Mouse (Mus musculus) hindbrain, embryonic 12.5 days (tissue): ENCODE data around the gene Nefh. TPM values are rescaled to one million over a fixed set of nuclear protein-coding genes. Genes with fewer than 3 reads are reported as not detected.

Source experiments
- ATAC-seq: fragments of 200-750 bp; cut with Nextera tagmentation; 2 replicates; pipeline ENCODE4 v1.8.0; 2017; ENCODE audit warnings: moderate TSS enrichment; ENCODE audit not compliant: low FRiP score
- H3K27ac ChIP-seq: fragments of 300-500 bp; sonication (generic); 2 replicates; pipeline ENCODE4 v1.5.1; 2016; ENCODE audit warnings: mild to moderate bottlenecking
- H3K27me3 ChIP-seq: fragments of 300-500 bp; sonication (generic); 2 replicates; pipeline ENCODE4 v1.6.1; 2016; ENCODE audit warnings: mild to moderate bottlenecking
- H3K36me3 ChIP-seq: fragments of 300-500 bp; sonication (generic); 2 replicates; pipeline ENCODE4 v1.6.1; 2016; ENCODE audit warnings: mild to moderate bottlenecking
- H3K4me1 ChIP-seq: fragments of 300-500 bp; sonication (generic); 2 replicates; pipeline ENCODE4 v1.6.1; 2016
- H3K4me2 ChIP-seq: fragments of 300-500 bp; sonication (generic); replicated peaks from 2 replicates; pipeline ENCODE4 v1.6.1; 2016; ENCODE audit warnings: mild to moderate bottlenecking
- H3K4me3 ChIP-seq: fragments of 300-500 bp; sonication (generic); 2 replicates; pipeline ENCODE4 v1.5.1; 2016; ENCODE audit warnings: mild to moderate bottlenecking
- H3K9ac ChIP-seq: fragments of 300-500 bp; sonication (generic); 2 replicates; pipeline ENCODE4 v1.6.1; 2016; ENCODE audit warnings: mild to moderate bottlenecking, moderate library complexity
- H3K9me3 ChIP-seq: fragments of 300-500 bp; sonication (generic); replicated peaks from 2 replicates; pipeline ENCODE4 v1.6.1; 2016; ENCODE audit warnings: mild to moderate bottlenecking
- WGBS: fragments of 180-500 bp; shearing (Covaris S2); methylation state at CpG from one replicate; pipeline ENCODE4 v1.1.7; 2016; 5-methylcytosine and 5-hydroxymethylcytosine counted together
- microRNA-seq: library from miRNA; unstranded; fragments of <30 nt; microRNA quantifications from one replicate; pipeline ENCODE4, GENCODE M21; 2017
- polyA plus RNA-seq: library from polyadenylated mRNA; unstranded; fragments of >200 nt; fragmentation: Nextera tagmentation; extraction: Ambion mirVana; gene quantifications from 2 replicates; pipeline ENCODE4 v1.2.1, GENCODE M21; 2016

Gene Nefh
- polyA plus RNA-seq, 1 experiment from 2014 or later, result 1.5 TPM

GRCm38 (mm10) chr11:4894848-4895816, 52.7 kb downstream of the Nefh start, which contains the start of gene Thoc5:
Gene Thoc5 (plus strand): TSS chr11:4895320.
- H3K4me1 ChIP-seq, result peaks cover 12% of the 10 kb centered on the region
- peak within 1 kb of the TSS; percentile 85 for H3K4me3 ChIP-seq
- no peaks in the 10 kb centered on the region for H3K27me3 ChIP-seq
- H3K9me3 ChIP-seq, result no peaks in the 10 kb centered on the region
- peak within 1 kb of the TSS; percentile 85 for H3K9ac ChIP-seq
- peaks cover 43% of the 10 kb centered on the region for H3K36me3 ChIP-seq
- 3% methylated on average over 52 of the region's 52 CpGs for WGBS
- peak within 1 kb of the TSS; percentile 83 for H3K27ac ChIP-seq
- H3K4me2 ChIP-seq, result peak within 1 kb of the TSS; percentile 84
- ATAC-seq, result peak; percentile 96

Small RNA genes lying within 50 kb of the gene (microRNA-seq; reads per million reads assigned to microRNA genes)
- gene Mir6918, result not detected

Other genes with a start within 250 kb of the Nefh start
- 444 and 517 TPM in 2 replicates for gene Uqcr10, start 243.7 kb downstream of the Nefh start, polyA plus RNA-seq
- gene Zmat5, start 243.4 kb downstream of the Nefh start, polyA plus RNA-seq, result 64.6 and 68.9 TPM in 2 replicates
- 1.7 and 2.1 TPM in 2 replicates for gene Cabp7, start 201.3 kb downstream of the Nefh start, polyA plus RNA-seq
- 77.5 and 79.6 TPM in 2 replicates for gene Nf2, start 98.5 kb downstream of the Nefh start, polyA plus RNA-seq
- gene Nipsnap1, start 74.1 kb downstream of the Nefh start, polyA plus RNA-seq, result 100 and 101 TPM in 2 replicates
- gene Thoc5, start 52.7 kb downstream of the Nefh start, polyA plus RNA-seq, result 52.6 and 55.6 TPM in 2 replicates
- gene Ap1b1, start 38.8 kb upstream of the Nefh start, polyA plus RNA-seq, result 76.4 and 83.3 TPM in 2 replicates
- gene Rasl10a, start 110.1 kb upstream of the Nefh start, polyA plus RNA-seq, result 0.96 and 1.6 TPM in 2 replicates
- gene Gas2l1, start 117.3 kb upstream of the Nefh start, polyA plus RNA-seq, result 39.4 and 41.0 TPM in 2 replicates
- 27.0 and 28.9 TPM in 2 replicates for gene Rhbdd3, start 150.9 kb upstream of the Nefh start, polyA plus RNA-seq
- 823 and 828 TPM in 2 replicates for gene Ewsr1, start 151.2 kb upstream of the Nefh start, polyA plus RNA-seq
- gene Emid1, start 204.2 kb upstream of the Nefh start, polyA plus RNA-seq, result 17.7 and 21.9 TPM in 2 replicates